Mouse (Mus musculus) gastrocnemius, postnatal 25 days (tissue): ENCODE data around the gene Fam177a. TPM values are rescaled to one million over a fixed set of nuclear protein-coding genes. Genes with fewer than 3 reads are reported as not detected.
"Not testable (repeated sequence)": the region's sequence is repeated elsewhere in the genome, so short reads cannot be mapped to it uniquely, and the experiment has no call there.

Experiments
- DNase-seq: peaks from one replicate; pipeline ENCODE4 v3.0.0; 2022
- long read RNA-seq, 2 experiments: library from polyadenylated mRNA; stranded (forward); transcript quantifications; one replicate each; pipeline ENCODE4 v2.0.0; 2021
- total RNA-seq, 2 experiments: library from RNA; stranded (reverse); gene quantifications; 1 replicate in 1 of 2; 2 replicates in 1 of 2; pipeline ENCODE4 v1.2.3; 2021

Fam177a gene
- 1 to 10 TPM; 3.9 to 8.4 TPM for total RNA-seq
- long read RNA-seq, experiment 1, transcript Fam177a-201 (5 exons, 3,922 nt): major isoform, 8 of 15 reads
- long read RNA-seq, experiment 1, partial matches to known transcripts: 0 of 15 reads
- long read RNA-seq, experiment 1, other reads (novel, unspliced or antisense): 7 of 15 reads
- long read RNA-seq, experiment 2, transcript Fam177a-201 (5 exons, 3,922 nt): major isoform, 14 of 14 reads
- long read RNA-seq, experiment 2, partial matches to known transcripts: 0 of 14 reads
- long read RNA-seq, experiment 2, other reads (novel, unspliced or antisense): 0 of 14 reads

- DNase-seq: not testable (repeated sequence)
Observed at GRCm38 (mm10) chr12:55124242-55124641, at the start of gene Fam177a. TSS of gene Fam177a (plus strand) at chr12:55124469.

GRCm38 (mm10) chr12:55075296-55075695, 49.0 kb upstream of the Fam177a start:
- DNase-seq: no peak

GRCm38 (mm10) chr12:55078706-55079105, 45.6 kb upstream of the Fam177a start:
- not testable (repeated sequence) for DNase-seq

- peak; percentile 91 for DNase-seq
Observed at GRCm38 (mm10) chr12:55079726-55080600, 44.3 kb upstream of the Fam177a start, which contains the start of the genes 2700097O09Rik and Srp54a. TSS of gene 2700097O09Rik (minus strand) at chr12:55080110. TSS of gene Srp54a (plus strand) at chr12:55080262.

- not testable (repeated sequence) for DNase-seq
Observed at GRCm38 (mm10) chr12:55080601-55080942, 43.7 kb upstream of the Fam177a start.

GRCm38 (mm10) chr12:55092127-55092526, 32.1 kb upstream of the Fam177a start:
- DNase-seq: not testable (repeated sequence)

- not testable (repeated sequence) for DNase-seq
Observed at GRCm38 (mm10) chr12:55112616-55113015, 11.7 kb upstream of the Fam177a start.

GRCm38 (mm10) chr12:55124731-55125130, 462 bp downstream of the Fam177a start:
- DNase-seq: not testable (repeated sequence)

GRCm38 (mm10) chr12:55135540-55135939, 11.3 kb downstream of the Fam177a start:
- not testable (repeated sequence) for DNase-seq

GRCm38 (mm10) chr12:55137859-55138258, 13.6 kb downstream of the Fam177a start:
- not testable (repeated sequence) for DNase-seq

GRCm38 (mm10) chr12:55154559-55155448, 30.5 kb downstream of the Fam177a start, which contains the start of gene Srp54b:
TSS of gene Srp54b (plus strand) at chr12:55155104.
- not testable (repeated sequence) for DNase-seq

- DNase-seq: not testable (repeated sequence)
Observed at GRCm38 (mm10) chr12:55155449-55155783, 31.1 kb downstream of the Fam177a start.

GRCm38 (mm10) chr12:55167034-55167557, 42.8 kb downstream of the Fam177a start:
- DNase-seq: not testable (repeated sequence)

- not testable (repeated sequence) for DNase-seq
Observed at GRCm38 (mm10) chr12:55187686-55188085, 63.4 kb downstream of the Fam177a start.

- not testable (repeated sequence) for DNase-seq
Observed at GRCm38 (mm10) chr12:55189127-55189526, 64.9 kb downstream of the Fam177a start.

Other genes starting within 250 kb of the Fam177a start
- gene Gm20403, start 137.9 kb upstream of the Fam177a start, total RNA-seq: not detected
- gene Baz1a, start 110.1 kb upstream of the Fam177a start, total RNA-seq: 1 to 10 TPM; 4.6 to 5.5 TPM
- 1 to 10 TPM; 5.6 to 6.6 TPM for gene 2700097O09Rik, start 44.4 kb upstream of the Fam177a start, total RNA-seq
- 10 to 100 TPM; 62.6 to 69.8 TPM for gene Srp54a, start 44.2 kb upstream of the Fam177a start, total RNA-seq
- gene Srp54b, start 30.6 kb downstream of the Fam177a start, total RNA-seq: 10 to 100 TPM; 31.1 to 32.2 TPM
- 1 to 10 TPM in 1 of 2 experiments, not detected in 1; 2.9 TPM for gene 1700047I17Rik2, start 75.1 kb downstream of the Fam177a start, total RNA-seq
- gene Srp54c, start 105.7 kb downstream of the Fam177a start, total RNA-seq: 10 to 100 TPM; 21.9 to 25.3 TPM
- gene 1110008L16Rik, start 175.1 kb downstream of the Fam177a start, total RNA-seq: 1 to 10 TPM; 8.7 to 8.9 TPM
- 10 to 100 TPM; 10.1 to 10.3 TPM for gene Ppp2r3c, start 178.5 kb downstream of the Fam177a start, total RNA-seq